Mouse (Mus musculus): Measurements from ENCODE around the gene Zfp579. TPM values are rescaled to one million over a fixed set of nuclear protein-coding genes. Genes with fewer than 3 reads are reported as not detected.
A peak's percentile ranks its signal among the peaks of the same experiment; 100 is the strongest.
"Not testable (repeated sequence)": the region's sequence is repeated elsewhere in the genome, so short reads cannot be mapped to it uniquely, and the experiment has no call there.

Gene Zfp579
- polyA plus RNA-seq, 1 experiment from 2014 or later = 61.4 TPM

DNA sequence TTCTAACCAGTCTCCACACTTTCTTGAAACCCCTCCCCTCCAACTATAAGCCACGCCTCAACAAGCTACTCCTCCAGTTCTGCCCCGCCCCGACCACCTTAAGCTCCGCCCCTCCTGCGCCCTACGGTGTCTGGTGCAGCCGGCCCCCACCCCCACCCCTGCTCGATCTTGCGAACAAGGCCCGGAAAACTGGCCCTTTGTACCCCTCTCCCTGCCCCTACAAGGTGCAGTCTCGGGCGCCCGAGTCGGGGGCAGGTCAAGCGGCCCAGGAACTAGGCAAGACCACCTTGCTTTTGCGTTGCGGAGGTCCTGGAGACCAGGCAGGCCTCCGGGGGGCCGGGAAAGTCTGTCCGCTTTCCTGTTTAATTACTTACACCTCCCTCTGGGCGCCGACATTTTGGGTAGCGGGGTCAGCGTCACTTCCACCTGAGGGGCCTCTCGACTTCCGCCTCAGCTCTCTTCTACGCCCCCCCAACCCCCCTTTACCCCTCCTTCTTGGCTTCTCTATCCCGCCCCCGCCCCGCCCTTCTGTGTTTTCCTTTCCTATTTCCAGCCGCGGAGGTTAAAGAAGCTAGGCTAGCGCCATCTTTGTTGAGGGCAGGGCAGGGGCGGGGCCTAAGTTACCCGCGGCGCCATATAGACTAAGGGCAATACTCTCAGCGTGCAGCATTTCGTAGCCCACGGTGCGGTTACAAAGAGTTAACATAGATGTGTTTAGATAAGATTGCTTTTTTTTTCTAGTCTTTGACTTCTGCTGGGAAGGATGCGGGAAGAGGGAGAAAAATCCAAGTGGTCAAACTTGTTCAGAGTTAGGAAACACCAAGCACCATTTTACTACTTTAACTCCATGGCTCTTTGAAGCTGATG is 18.5 kb upstream of the Zfp579 start, which contains the start of the genes Zfp524 and Fiz1:
Gene Zfp524, plus strand, starts transcription at position 165 of the 867 bp plus-strand sequence.
Gene Fiz1, minus strand, starts transcription at position 447 of the 867 bp plus-strand sequence.
- H3K36me3 ChIP-seq = peaks cover 42% of the 10 kb centered on the region
- peak within 1 kb of the TSS; percentile 78 for H3K9ac ChIP-seq
- peak within 1 kb of the TSS; percentile 62 for H3K4me3 ChIP-seq
- WGBS = under 1% methylated on average over 41 of the region's 42 CpGs
- H3K27me3 ChIP-seq = no peaks in the 10 kb centered on the region
- H3K9me3 ChIP-seq (replicated peaks) = no peaks in the 10 kb centered on the region
- H3K27ac ChIP-seq = peak within 1 kb of the TSS; percentile 99
- ATAC-seq (ENCODE audit: low FRiP score) = peak; percentile 84
- H3K4me1 ChIP-seq = peaks cover 11% of the 10 kb centered on the region
- peak within 1 kb of the TSS; percentile 57 for H3K4me2 ChIP-seq (replicated peaks)

GRCm38 (mm10) chr7:5012681-5013513 is 16.9 kb upstream of the Zfp579 start:
- Histone ChIP-seq H3K9ac (no peak overlapping the region), H3K4me1 (peaks cover 11% of the 10 kb centered on the region), H3K4me2 (replicated peaks) (0 out of 2 replicates have a peak overlapping the region, but pooled peaks have one; percentile 4), H3K4me3 (peak overlapping the region; percentile 4; the same call in 1 of the 2 replicates), H3K27me3 (no peaks in the 10 kb centered on the region), H3K9me3 (replicated peaks) (no peaks in the 10 kb centered on the region), H3K27ac (no peak overlapping the region), H3K36me3 (peaks cover 56% of the 10 kb centered on the region)
- 93% methylated on average over 27 of the region's 27 CpGs for WGBS
- ATAC-seq (ENCODE audit: low FRiP score) = no peak

GRCm38 (mm10) chr7:5008229-5008628 is 12.3 kb upstream of the Zfp579 start:
- no peak overlapping the region for H3K4me2 ChIP-seq (replicated peaks)
- no peak for ATAC-seq (ENCODE audit: low FRiP score)
- H3K27ac ChIP-seq = no peak overlapping the region
- H3K4me1 ChIP-seq = peaks cover 3% of the 10 kb centered on the region; the same call in 1 of the 2 replicates
- H3K36me3 ChIP-seq = peaks cover 71% of the 10 kb centered on the region
- 96% methylated on average over 26 of the region's 26 CpGs for WGBS
- H3K4me3 ChIP-seq = no peak overlapping the region
- no peaks in the 10 kb centered on the region for H3K9me3 ChIP-seq (replicated peaks)
- H3K27me3 ChIP-seq = no peaks in the 10 kb centered on the region
- no peak overlapping the region for H3K9ac ChIP-seq

GRCm38 (mm10) chr7:5002876-5003275 is 6.9 kb upstream of the Zfp579 start:
- not testable (repeated sequence) for H3K9me3 ChIP-seq (replicated peaks); H3K4me1 ChIP-seq; H3K27ac ChIP-seq; H3K27me3 ChIP-seq; H3K9ac ChIP-seq; H3K4me2 ChIP-seq (replicated peaks); H3K4me3 ChIP-seq; ATAC-seq (ENCODE audit: low FRiP score)
- peaks cover 21% of the 10 kb centered on the region for H3K36me3 ChIP-seq
- 72% methylated on average over 8 of the region's 8 CpGs for WGBS

DNA sequence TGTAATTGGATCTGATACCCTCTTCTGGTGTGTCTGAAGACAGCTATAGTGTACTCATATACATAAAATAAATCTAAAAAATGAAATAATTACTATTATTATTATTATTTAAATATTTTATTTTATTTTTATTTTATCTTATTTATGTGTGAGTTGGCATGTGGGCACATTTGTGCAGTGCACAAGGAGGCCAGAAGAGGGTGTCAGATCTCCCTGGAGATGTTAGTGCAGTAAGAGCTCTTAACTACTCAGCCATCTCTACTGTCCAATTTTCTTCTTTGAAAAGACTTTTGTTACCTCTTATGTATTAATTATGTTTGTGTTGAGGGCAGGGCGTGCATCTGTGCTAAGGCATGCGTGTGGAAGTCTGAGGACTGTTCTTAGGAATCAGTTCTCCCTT is 3.9 kb upstream of the Zfp579 start:
- peaks cover 12% of the 10 kb centered on the region for H3K4me1 ChIP-seq

GRCm38 (mm10) chr7:4996934-4997333 is 976 bp upstream of the Zfp579 start:
- peak overlapping the region; percentile 77 for H3K4me3 ChIP-seq
- H3K9me3 ChIP-seq (replicated peaks) = no peaks in the 10 kb centered on the region; the same call in 1 of the 2 replicates
- peaks cover 23% of the 10 kb centered on the region for H3K27me3 ChIP-seq
- H3K27ac ChIP-seq = peak overlapping the region; percentile 78; the same call in 1 of the 2 replicates
- peaks cover 22% of the 10 kb centered on the region for H3K36me3 ChIP-seq
- ATAC-seq (ENCODE audit: low FRiP score) = no peak
- H3K9ac ChIP-seq = peak overlapping the region; percentile 95
- WGBS = 66% methylated on average over 8 of the region's 8 CpGs
- H3K4me2 ChIP-seq (replicated peaks) = peak overlapping the region; percentile 89
- peaks cover 33% of the 10 kb centered on the region for H3K4me1 ChIP-seq

More for the DNA sequence above, 3.9 kb upstream of the Zfp579 start:
- Histone ChIP-seq H3K27me3 (peaks cover 4% of the 10 kb centered on the region), H3K36me3 (no peaks in the 10 kb centered on the region), H3K9me3 (replicated peaks) (no peaks in the 10 kb centered on the region), H3K4me2 (replicated peaks) (no peak overlapping the region), H3K9ac (no peak overlapping the region), H3K27ac (no peak overlapping the region), H3K4me3 (no peak overlapping the region)
- no peak for ATAC-seq (ENCODE audit: low FRiP score)
- 60% methylated on average over 2 of the region's 2 CpGs for WGBS

GRCm38 (mm10) chr7:4995268-4996002 is 523 bp downstream of the Zfp579 start:
- peak overlapping the region; percentile 77 for H3K4me3 ChIP-seq
- 8% methylated on average over 19 of the region's 19 CpGs for WGBS
- H3K27me3 ChIP-seq = peaks cover 23% of the 10 kb centered on the region
- ATAC-seq (ENCODE audit: low FRiP score) = peak; percentile 63
- H3K4me2 ChIP-seq (replicated peaks) = peak overlapping the region; percentile 89
- H3K9ac ChIP-seq = peak overlapping the region; percentile 95
- peaks cover 33% of the 10 kb centered on the region for H3K4me1 ChIP-seq
- peak overlapping the region; percentile 78 for H3K27ac ChIP-seq
- peaks cover 37% of the 10 kb centered on the region for H3K36me3 ChIP-seq
- peaks cover 3% of the 10 kb centered on the region; the same call in 1 of the 2 replicates for H3K9me3 ChIP-seq (replicated peaks)

DNA sequence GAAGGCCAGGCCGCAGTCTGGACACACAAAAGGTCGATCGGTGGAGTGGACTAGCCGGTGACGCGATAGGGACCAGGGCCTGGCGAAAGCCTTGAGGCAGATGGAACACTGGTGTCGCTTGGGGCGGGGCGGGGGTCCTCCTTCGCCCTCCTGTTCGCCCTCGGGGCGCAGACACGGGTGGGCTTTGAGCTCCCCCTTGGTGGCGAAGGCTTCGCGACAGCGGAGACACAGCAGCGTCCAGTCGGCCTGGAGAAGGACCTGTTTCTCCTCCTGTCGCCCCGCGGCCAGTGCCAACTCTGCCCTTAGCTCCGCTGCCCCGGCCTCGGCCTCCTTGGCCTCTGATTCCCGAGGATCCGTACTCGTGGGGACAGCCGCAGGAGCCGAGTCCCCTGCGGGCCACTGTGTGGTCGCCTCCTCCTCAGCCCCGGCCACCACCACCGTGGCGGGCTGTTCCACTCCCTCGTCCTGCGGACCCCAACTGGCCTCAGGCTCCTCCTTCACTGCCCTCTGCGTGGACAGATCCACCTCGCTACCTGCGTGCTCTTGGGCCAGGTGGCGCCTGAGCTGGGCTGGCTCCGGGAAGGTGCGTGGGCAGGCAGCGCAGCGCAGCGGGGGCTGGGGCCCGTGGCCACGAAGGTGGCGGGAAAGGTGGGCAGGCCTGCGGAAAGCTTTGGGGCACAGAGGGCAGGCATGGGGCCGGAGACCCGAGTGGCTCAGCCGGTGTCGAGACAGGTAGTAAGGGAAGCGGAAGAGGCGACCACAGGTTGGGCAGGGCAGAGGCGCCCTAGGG is 1.8 kb downstream of the Zfp579 start:
- H3K36me3 ChIP-seq = peaks cover 37% of the 10 kb centered on the region
- peaks cover 33% of the 10 kb centered on the region for H3K4me1 ChIP-seq
- no peak for ATAC-seq (ENCODE audit: low FRiP score)
- no peak overlapping the region for H3K27ac ChIP-seq
- H3K27me3 ChIP-seq = peaks cover 23% of the 10 kb centered on the region
- H3K9ac ChIP-seq = peak overlapping the region; percentile 95
- peak overlapping the region; percentile 77 for H3K4me3 ChIP-seq
- peaks cover 4% of the 10 kb centered on the region; the same call in 1 of the 2 replicates for H3K9me3 ChIP-seq (replicated peaks)
- H3K4me2 ChIP-seq (replicated peaks) = peak overlapping the region; percentile 89
- 48% methylated on average over 58 of the region's 59 CpGs for WGBS

DNA sequence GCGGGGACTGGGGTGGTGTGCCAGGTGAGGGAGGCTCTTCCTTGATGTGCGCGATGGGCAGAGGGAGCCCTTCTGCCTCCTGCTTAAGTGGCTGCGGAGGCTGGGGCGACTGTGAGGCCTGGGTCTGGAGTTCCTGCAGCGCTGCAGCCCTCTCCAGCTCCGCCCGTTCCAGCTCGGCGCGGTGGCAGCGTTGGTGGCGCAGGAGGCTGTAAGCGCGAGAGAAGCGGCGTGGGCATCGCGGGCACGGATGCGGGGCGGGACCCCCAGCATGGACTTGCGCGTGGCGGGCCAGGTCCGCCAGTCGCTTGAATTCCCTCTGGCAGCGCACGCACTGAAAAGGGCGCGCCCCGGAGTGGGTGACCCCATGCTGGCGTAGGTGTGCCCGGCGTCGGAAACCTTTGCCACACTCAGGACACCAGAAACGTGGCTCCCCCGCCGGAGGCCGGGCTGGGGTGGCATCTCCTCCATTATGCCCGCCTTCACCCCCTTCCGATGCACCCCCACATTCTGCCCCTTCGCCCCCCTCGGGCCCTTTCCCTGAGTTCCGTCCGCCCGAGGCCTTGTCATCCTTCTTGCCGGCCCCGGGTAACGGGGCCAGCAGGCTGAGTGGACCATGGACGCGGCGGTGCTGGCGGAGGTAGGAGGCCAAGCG is 2.5 kb downstream of the Zfp579 start:
- WGBS = 27% methylated on average over 55 of the region's 55 CpGs
- peaks cover 33% of the 10 kb centered on the region for H3K4me1 ChIP-seq
- peaks cover 37% of the 10 kb centered on the region for H3K36me3 ChIP-seq
- H3K27me3 ChIP-seq = peaks cover 23% of the 10 kb centered on the region
- peak overlapping the region; percentile 89 for H3K4me2 ChIP-seq (replicated peaks)
- H3K27ac ChIP-seq = no peak overlapping the region
- peak overlapping the region; percentile 77 for H3K4me3 ChIP-seq
- peak overlapping the region; percentile 95 for H3K9ac ChIP-seq
- ATAC-seq (ENCODE audit: low FRiP score) = no peak
- peaks cover 4% of the 10 kb centered on the region; the same call in 1 of the 2 replicates for H3K9me3 ChIP-seq (replicated peaks)

- ATAC-seq (ENCODE audit: low FRiP score) = no peak
- WGBS = 64% methylated on average over 2 of the region's 2 CpGs
- Histone ChIP-seq H3K4me1 (peaks cover 5% of the 10 kb centered on the region), H3K36me3 (peaks cover 28% of the 10 kb centered on the region), H3K27ac (no peak overlapping the region), H3K27me3 (peaks cover 10% of the 10 kb centered on the region), H3K4me2 (replicated peaks) (no peak overlapping the region), H3K9ac (no peak overlapping the region), H3K9me3 (replicated peaks) (0 out of 2 replicates have a peak, but pooled peaks cover 4% of the 10 kb centered on the region), H3K4me3 (no peak overlapping the region)
Observed at GRCm38 (mm10) chr7:4988250-4988649, 7.7 kb downstream of the Zfp579 start.
